Mouse (Mus musculus): ENCODE results near the gene Nos1ap.

GRCm38 (mm10) chr1:170466099-170467009 lies 123.3 kb downstream of the Nos1ap start:
- no peak for TF ChIP-seq POLR2A (IDR thresholded peaks at IDR 0.05; ENCODE audit: low read depth, low read length)
- TF ChIP-seq CTCF (conservative IDR thresholded peaks at IDR 0.05; ENCODE audit: insufficient read depth, insufficient read length, low read depth, low read length) = no peak
